Mouse (Mus musculus) CH12.LX (cell line): ENCODE results near the gene Bcl2l12.

Experiments
- CHD2 ChIP-seq: IDR thresholded peaks from 2 replicates; pipeline ENCODE4 v1.6.1; 2011; ENCODE audit warnings: low read length, improper control_type of control experiment
- CTCF ChIP-seq, 2 experiments: IDR thresholded peaks in 1 of 2; conservative IDR thresholded peaks in 1 of 2; 2 replicates each; pipeline ENCODE4 v1.5.1; 2011 to 2012; ENCODE audit warnings: low read depth in 2 of 2, low read length in 2 of 2, improper control_type of control experiment in 1 of 2, inconsistent platforms in 1 of 2, mild to moderate bottlenecking in 1 of 2, moderate library complexity in 1 of 2
- ELF1 ChIP-seq: IDR thresholded peaks from 2 replicates; pipeline ENCODE4 v1.6.1; 2014; ENCODE audit warnings: low read depth, mild to moderate bottlenecking, inconsistent platforms, low read length, improper control_type of control experiment
- EP300 ChIP-seq: IDR thresholded peaks from 2 replicates; pipeline ENCODE4 v1.6.1; 2011; ENCODE audit warnings: low read length, improper control_type of control experiment
- POLR2A ChIP-seq: IDR thresholded peaks from 2 replicates; pipeline ENCODE4 v1.6.1; 2011; ENCODE audit warnings: low read depth, mild to moderate bottlenecking, improper control_type of control experiment, low read length

DNA sequence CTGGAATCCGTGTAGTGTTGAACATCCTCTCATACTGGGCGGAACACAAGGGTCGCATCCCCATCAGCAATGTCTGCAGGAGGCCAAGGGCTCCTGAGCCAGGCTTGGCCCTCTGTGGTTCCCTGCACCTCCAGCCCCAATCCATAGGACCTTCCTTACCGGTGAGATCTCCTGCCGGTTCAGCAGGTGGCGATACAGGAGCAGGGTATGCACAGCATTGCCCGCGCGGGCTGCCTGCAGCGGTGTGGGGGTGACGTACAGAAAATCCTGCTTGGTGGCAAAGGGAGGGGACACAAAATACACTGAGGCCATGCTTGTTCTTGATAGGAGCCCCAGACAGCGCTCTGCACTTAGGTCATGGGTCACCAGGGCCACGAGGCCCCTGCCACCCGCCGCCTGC lies 31.9 kb downstream of the Bcl2l12 start:
- no peak for TF ChIP-seq CTCF (conservative IDR thresholded peaks at IDR 0.05 in 1 of 2, IDR thresholded peaks at IDR 0.05 in 1 of 2; ENCODE audit: low read depth in 2 of 2, low read length in 2 of 2)
- TF ChIP-seq ELF1 = no peak
- TF ChIP-seq CHD2 = no peak
- TF ChIP-seq EP300 = no peak
- TF ChIP-seq POLR2A = no peak
